Mouse (Mus musculus) lung, postnatal 0 days (tissue): Measurements from ENCODE around the gene Lce1c.

ENCODE experiments used
- CTCF ChIP-seq: IDR thresholded peaks from 2 replicates; pipeline ENCODE4 v1.5.1; 2016; ENCODE audit warnings: antibody characterized with exemption, mild to moderate bottlenecking
- EP300 ChIP-seq: IDR thresholded peaks from 2 replicates; pipeline ENCODE4 v1.6.1; 2016; ENCODE audit warnings: antibody characterized with exemption, mild to moderate bottlenecking, control low read depth

- TF ChIP-seq CTCF (peak; percentile 24; the same call in 1 of the 2 replicates), EP300 (no peak)
These were observed 36.1 kb downstream of the Lce1c start for GRCm38 (mm10) chr3:92715122-92715521.
